Mouse (Mus musculus): ENCODE measurements around the gene Gm10096. TPM values are rescaled to one million over a fixed set of nuclear protein-coding genes. Genes with fewer than 3 reads are reported as not detected.
"Not testable (repeated sequence)": the region's sequence is repeated elsewhere in the genome, so short reads cannot be mapped to it uniquely, and the experiment has no call there.

Gm10096 gene
- not detected in 2 replicates for polyA plus RNA-seq (2016; fragmentation: Nextera tagmentation; extraction: Ambion mirVana)

DNA sequence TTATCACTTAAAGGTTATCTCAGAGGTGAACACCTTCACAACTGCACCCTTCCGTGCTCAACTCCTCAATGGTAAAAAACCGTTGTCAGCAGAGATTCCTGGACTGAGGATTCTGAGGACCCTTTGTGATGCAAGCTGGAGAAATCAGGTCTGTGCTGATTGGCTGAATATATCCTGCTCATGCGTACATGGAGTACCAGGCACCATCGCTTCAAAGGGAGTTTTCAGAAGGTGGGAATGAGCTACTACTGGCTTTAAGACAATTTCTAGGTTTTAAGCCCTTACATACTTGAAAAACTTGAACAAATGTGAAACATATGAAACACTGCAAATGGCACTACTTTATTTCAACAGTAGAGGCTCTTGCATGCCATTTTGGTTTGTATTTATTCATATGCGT lies at the start of gene Gm10096:
Gm10096 (minus strand) TSS at position 101 of the 400 bp plus-strand sequence.
- H3K4me3 ChIP-seq; H3K4me1 ChIP-seq; H3K9me3 ChIP-seq; H3K36me3 ChIP-seq (replicated peaks); DNase-seq (ENCODE audit: low spot score); H3K27ac ChIP-seq (replicated peaks); H3K27me3 ChIP-seq (replicated peaks; ENCODE audit: low read depth, poor library complexity, severe bottlenecking): not testable (repeated sequence)
- no CpG with 5 or more reads among the region's 5 CpGs for WGBS
